Mouse (Mus musculus) bone marrow, adult 2 months (tissue): Measurements from ENCODE around the gene Svop.

Experiments
- CTCF ChIP-seq: fragments of 200-500 bp; IDR thresholded peaks from 2 replicates; pipeline ENCODE4 v1.5.1; 2011; ENCODE audit warnings: low read length, control low read depth; ENCODE audit not compliant: control insufficient read depth, insufficient read depth
- POLR2A ChIP-seq: fragments of 200-500 bp; IDR thresholded peaks from 2 replicates; pipeline ENCODE4 v1.6.1; 2011; ENCODE audit warnings: low read depth, mild to moderate bottlenecking, control low read depth, low read length, borderline replicate concordance; ENCODE audit not compliant: control insufficient read depth

- no peak for TF ChIP-seq POLR2A
- TF ChIP-seq CTCF = no peak
Observed at GRCm38 (mm10) chr5:114091057-114091807, at the start of gene Svop.
